Mouse (Mus musculus) embryo, embryonic 11.5 days (tissue): ENCODE results near the gene Thap7.

Experiments used
- DNase-seq: peaks from one replicate; pipeline ENCODE4 v3.0.0-alpha.2; 2012; ENCODE audit warnings: low read depth, low spot score

The Thap7 gene

GRCm38 (mm10) chr16:17488478-17489468 is 42.2 kb downstream of the Thap7 start:
- DNase-seq, result no peak

DNA sequence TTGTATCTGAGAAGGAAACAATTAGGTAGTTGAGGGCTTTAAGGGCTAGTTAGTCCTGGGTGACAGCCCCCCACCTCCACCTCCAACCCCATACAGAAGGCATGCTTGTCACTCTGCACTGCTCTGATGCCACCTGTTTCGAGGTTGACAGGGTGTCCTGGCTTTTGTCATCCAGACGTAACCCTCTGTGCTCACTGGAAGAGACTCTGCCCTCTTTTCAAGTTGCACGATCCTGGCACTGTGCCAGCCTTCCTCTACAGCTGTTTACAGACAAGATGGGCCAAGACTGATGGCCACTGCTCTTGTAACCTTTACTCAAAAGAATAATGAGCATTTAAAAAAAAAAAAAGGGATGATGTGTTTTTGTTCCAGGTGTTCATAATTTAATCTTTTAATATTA is 44.4 kb downstream of the Thap7 start:
- DNase-seq, result no peak

DNA sequence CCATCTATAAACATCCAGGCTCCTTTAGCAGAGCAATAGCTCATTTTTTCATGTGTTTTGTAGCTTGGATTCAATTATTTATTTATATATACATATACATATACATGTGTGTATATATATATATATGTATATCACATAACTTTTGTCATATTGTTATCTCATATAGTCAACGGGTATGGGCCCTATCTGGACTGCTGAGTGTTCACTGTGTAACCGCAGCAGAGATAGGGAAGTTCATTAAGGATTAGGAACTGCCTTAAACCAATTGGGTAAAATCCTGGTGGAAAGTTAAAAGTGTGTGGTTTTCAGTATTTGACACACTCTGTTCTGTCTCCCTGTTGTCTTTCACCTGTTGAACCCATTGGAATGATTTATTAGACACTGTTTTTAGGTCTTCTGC is 49.5 kb downstream of the Thap7 start:
- DNase-seq, result no peak

GRCm38 (mm10) chr16:17478331-17478943 is 52.5 kb downstream of the Thap7 start:
- no peak for DNase-seq
